Mouse (Mus musculus) stomach, postnatal 0 days (tissue): Measurements from ENCODE around the gene Frem1.

ENCODE experiments used
- CTCF ChIP-seq: IDR thresholded peaks from 2 replicates; pipeline ENCODE4 v1.5.1; 2016; ENCODE audit warnings: antibody characterized with exemption, low read depth, mild to moderate bottlenecking, moderate library complexity
- EP300 ChIP-seq: optimal IDR thresholded peaks from 2 replicates; pipeline ENCODE3; 2016; ENCODE audit warnings: antibody characterized with exemption

- no peak for TF ChIP-seq EP300
- TF ChIP-seq CTCF = no peak
These were observed 193.6 kb downstream of the Frem1 start for GRCm38 (mm10) chr4:82858431-82859010.
